Mouse (Mus musculus): ENCODE data around the gene Kcnh1. TPM values are rescaled to one million over a fixed set of nuclear protein-coding genes. Genes with fewer than 3 reads are reported as not detected.

Kcnh1 gene
- polyA plus RNA-seq, 1 experiment from 2014 or later = 0.88 TPM

DNA sequence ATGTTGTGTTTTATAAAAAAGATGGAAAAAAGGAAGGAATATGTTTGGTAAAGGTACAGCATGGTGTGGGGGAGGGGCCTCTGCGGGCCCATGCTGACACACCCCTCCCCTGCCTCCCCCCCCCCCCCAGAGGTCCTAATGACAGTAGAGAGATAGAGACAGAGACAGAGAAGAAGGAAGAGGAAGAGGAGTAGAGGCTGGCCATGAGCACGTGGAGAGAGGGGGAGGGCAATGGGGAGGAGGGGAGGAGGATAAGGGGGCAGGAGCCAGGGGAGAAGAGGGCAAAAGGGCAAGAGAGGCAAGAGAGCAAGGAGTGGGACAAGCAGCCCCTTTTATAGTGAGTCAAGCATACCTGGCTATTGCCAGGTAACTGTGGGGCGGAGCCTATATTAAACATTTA lies 123.5 kb downstream of the Kcnh1 start:
- Histone ChIP-seq H3K27ac (ENCODE audit: low read depth, low read length) (no peak overlapping the region), H3K4me2 (ENCODE audit: low read length) (no peak overlapping the region), H3K36me3 (ENCODE audit: control insufficient read depth, insufficient read depth, low read length) (no peaks in the 10 kb centered on the region), H3K27me3 (replicated peaks; ENCODE audit: control insufficient read depth, insufficient read depth, low read length) (no peaks in the 10 kb centered on the region), H3K4me1 (ENCODE audit: control insufficient read depth, insufficient read depth, low read length) (peaks cover 5% of the 10 kb centered on the region; the same call in 1 of the 2 replicates), H3K4me3 (ENCODE audit: low read depth, low read length) (no peak overlapping the region), H3K9ac (ENCODE audit: low read length) (no peak overlapping the region), H3K9me3 (replicated peaks; ENCODE audit: control insufficient read depth, low read length) (no peaks in the 10 kb centered on the region)
- no peak for ATAC-seq
- DNase-seq (ENCODE audit: low spot score) = no peak
- whole genome bisulfite sequencing = 71% methylated on average over 3 of the region's 3 CpGs

DNA sequence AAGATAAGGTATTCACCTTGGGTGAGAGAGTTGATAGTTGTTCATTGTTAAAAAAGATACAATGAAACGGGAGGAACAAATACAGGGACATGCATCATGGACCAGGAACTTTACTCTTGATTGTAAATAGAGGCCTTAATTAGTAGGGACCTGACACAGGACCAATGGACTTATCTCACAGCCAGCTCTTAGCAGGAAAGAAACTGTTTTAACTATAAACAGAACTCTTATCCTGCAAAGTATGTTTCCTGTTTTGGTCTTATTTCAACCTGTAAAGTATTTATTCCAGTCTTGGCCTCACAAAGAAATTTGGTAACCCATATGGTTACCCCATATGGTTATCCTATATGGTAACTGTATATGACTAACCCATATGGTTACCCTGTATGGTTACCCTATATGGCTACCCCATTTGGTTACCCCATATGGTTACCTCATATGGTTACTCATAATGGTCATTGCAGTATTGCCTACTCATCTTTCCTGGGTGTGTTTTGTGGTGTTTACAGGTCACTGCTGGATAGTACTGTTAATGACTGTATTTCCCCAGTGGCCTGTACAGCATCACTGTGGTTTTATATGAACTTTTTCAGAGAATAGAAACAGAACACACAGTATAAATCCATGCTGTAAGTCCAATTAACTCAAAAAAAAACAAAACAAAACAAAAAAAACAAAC lies 125.0 kb downstream of the Kcnh1 start:
- H3K27ac ChIP-seq (ENCODE audit: low read depth, low read length) = no peak overlapping the region
- 15% methylated on average over 1 of the region's 1 CpGs for WGBS
- no peak for DNase-seq (ENCODE audit: low spot score)
- H3K9ac ChIP-seq (ENCODE audit: low read length) = no peak overlapping the region
- H3K4me3 ChIP-seq (ENCODE audit: low read depth, low read length) = no peak overlapping the region
- no peaks in the 10 kb centered on the region for H3K27me3 ChIP-seq (replicated peaks; ENCODE audit: control insufficient read depth, insufficient read depth, low read length)
- no peaks in the 10 kb centered on the region for H3K9me3 ChIP-seq (replicated peaks; ENCODE audit: control insufficient read depth, low read length)
- ATAC-seq = no peak
- H3K4me1 ChIP-seq (ENCODE audit: control insufficient read depth, insufficient read depth, low read length) = peaks cover 5% of the 10 kb centered on the region; the same call in 1 of the 2 replicates
- H3K4me2 ChIP-seq (ENCODE audit: low read length) = no peak overlapping the region
- H3K36me3 ChIP-seq (ENCODE audit: control insufficient read depth, insufficient read depth, low read length) = no peaks in the 10 kb centered on the region

DNA sequence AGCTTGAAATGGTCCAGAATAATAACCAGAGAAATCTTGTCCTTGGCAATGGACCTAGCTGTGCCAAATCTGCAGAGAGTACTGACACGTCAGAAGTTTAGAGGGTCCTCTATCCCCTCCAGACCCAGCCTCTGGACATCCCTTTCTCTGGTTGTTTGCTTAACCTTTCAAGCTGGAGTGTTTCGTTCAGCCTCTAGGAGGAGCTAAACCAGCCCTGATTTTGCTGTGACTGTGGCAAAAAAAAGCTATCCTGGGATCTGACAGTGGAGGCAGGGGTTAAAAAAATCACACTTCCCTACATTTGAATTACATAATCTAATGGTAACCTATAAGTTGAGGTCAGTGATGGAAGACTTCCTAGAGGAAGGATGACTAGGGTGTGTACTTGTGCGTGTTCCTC lies 133.6 kb downstream of the Kcnh1 start:
- no peak overlapping the region for H3K4me3 ChIP-seq (ENCODE audit: low read depth, low read length)
- no peak for DNase-seq (ENCODE audit: low spot score)
- no peaks in the 10 kb centered on the region for H3K36me3 ChIP-seq (ENCODE audit: control insufficient read depth, insufficient read depth, low read length)
- no peaks in the 10 kb centered on the region for H3K9me3 ChIP-seq (replicated peaks; ENCODE audit: control insufficient read depth, low read length)
- no peak overlapping the region for H3K27ac ChIP-seq (ENCODE audit: low read depth, low read length)
- H3K9ac ChIP-seq (ENCODE audit: low read length) = no peak overlapping the region
- no peak overlapping the region for H3K4me2 ChIP-seq (ENCODE audit: low read length)
- 72% methylated on average over 3 of the region's 3 CpGs for WGBS
- ATAC-seq = no peak
- no peaks in the 10 kb centered on the region for H3K27me3 ChIP-seq (replicated peaks; ENCODE audit: control insufficient read depth, insufficient read depth, low read length)
- no peaks in the 10 kb centered on the region; the same call in 1 of the 2 replicates for H3K4me1 ChIP-seq (ENCODE audit: control insufficient read depth, insufficient read depth, low read length)

DNA sequence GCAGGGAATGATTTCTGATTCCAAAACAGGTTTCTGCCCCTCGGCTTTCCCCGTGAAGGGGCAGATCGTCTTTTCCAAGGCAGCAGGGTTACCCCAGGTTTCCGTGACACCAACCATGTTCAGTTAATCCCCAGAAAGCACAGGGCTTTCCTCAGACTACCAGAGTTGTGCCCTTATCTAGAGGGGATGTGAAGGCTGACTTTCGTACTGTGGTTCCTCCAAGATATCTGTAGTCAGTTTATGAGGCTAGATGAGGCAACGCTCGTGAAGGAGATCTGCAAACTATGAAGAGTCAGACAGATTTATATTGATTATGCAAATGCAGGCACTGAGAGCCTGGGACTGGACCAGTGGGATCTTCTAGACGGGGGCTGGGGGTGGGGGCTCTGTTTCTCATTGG lies 136.5 kb downstream of the Kcnh1 start:
- WGBS = 88% methylated on average over 8 of the region's 8 CpGs
- ATAC-seq (no peak), DNase-seq (ENCODE audit: low spot score) (no peak)
- Histone ChIP-seq H3K27me3 (replicated peaks; ENCODE audit: control insufficient read depth, insufficient read depth, low read length) (no peaks in the 10 kb centered on the region), H3K9me3 (replicated peaks; ENCODE audit: control insufficient read depth, low read length) (no peaks in the 10 kb centered on the region), H3K27ac (ENCODE audit: low read depth, low read length) (no peak overlapping the region), H3K36me3 (ENCODE audit: control insufficient read depth, insufficient read depth, low read length) (no peaks in the 10 kb centered on the region), H3K4me3 (ENCODE audit: low read depth, low read length) (no peak overlapping the region), H3K9ac (ENCODE audit: low read length) (no peak overlapping the region), H3K4me2 (ENCODE audit: low read length) (no peak overlapping the region), H3K4me1 (ENCODE audit: control insufficient read depth, insufficient read depth, low read length) (no peaks in the 10 kb centered on the region; the same call in 1 of the 2 replicates)

DNA sequence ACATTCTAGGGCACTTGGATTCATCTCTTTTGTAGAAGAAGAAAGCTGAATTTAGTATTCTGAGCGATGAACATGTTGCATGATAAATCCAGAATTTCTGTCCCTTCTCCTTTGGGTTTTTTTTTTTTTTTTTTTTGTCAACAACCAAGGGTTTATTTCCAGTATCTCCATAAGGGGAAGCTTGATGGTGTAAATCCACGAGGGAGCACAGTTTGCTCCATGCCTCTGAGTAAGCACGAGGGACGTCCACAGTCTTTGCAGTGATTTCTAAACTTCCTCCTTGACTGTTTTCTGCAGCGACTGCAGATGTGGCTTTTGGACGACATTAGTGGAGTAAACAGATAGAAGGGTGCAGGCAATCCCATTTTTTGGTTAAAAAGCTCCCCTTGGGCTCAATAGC lies 140.6 kb downstream of the Kcnh1 start:
- H3K36me3 ChIP-seq (ENCODE audit: control insufficient read depth, insufficient read depth, low read length) = no peaks in the 10 kb centered on the region
- no peak overlapping the region for H3K4me3 ChIP-seq (ENCODE audit: low read depth, low read length)
- no peak overlapping the region for H3K9ac ChIP-seq (ENCODE audit: low read length)
- no peak overlapping the region for H3K27ac ChIP-seq (ENCODE audit: low read depth, low read length)
- 85% methylated on average over 6 of the region's 6 CpGs for WGBS
- no peaks in the 10 kb centered on the region for H3K9me3 ChIP-seq (replicated peaks; ENCODE audit: control insufficient read depth, low read length)
- H3K4me1 ChIP-seq (ENCODE audit: control insufficient read depth, insufficient read depth, low read length) = no peaks in the 10 kb centered on the region
- DNase-seq (ENCODE audit: low spot score) (no peak), ATAC-seq (no peak)
- H3K4me2 ChIP-seq (ENCODE audit: low read length) = no peak overlapping the region
- H3K27me3 ChIP-seq (replicated peaks; ENCODE audit: control insufficient read depth, insufficient read depth, low read length) = no peaks in the 10 kb centered on the region

DNA sequence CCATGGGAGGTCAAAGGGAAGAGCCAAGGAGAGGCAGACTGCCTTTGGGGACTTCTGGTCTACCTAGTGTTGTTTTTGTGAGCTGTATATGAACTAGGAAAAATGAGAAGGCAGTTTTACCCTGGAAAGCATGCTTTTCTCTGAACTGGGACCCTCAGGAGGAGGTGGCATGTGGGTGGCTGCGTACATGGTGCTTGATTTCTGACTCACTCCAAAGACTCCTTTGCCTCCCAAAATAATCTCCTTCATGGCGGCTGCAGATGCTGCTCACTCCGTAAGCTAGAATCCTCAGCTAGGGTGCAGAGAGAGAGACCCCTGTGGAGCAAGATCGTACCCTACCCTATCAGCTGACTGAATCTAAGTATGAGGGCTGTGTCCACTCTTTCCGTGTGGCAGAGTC lies 145.5 kb downstream of the Kcnh1 start:
- DNase-seq (ENCODE audit: low spot score) = no peak
- no peaks in the 10 kb centered on the region for H3K36me3 ChIP-seq (ENCODE audit: control insufficient read depth, insufficient read depth, low read length)
- H3K9ac ChIP-seq (ENCODE audit: low read length) = no peak overlapping the region
- H3K4me3 ChIP-seq (ENCODE audit: low read depth, low read length) = no peak overlapping the region
- H3K4me2 ChIP-seq (ENCODE audit: low read length) = no peak overlapping the region
- H3K27me3 ChIP-seq (replicated peaks; ENCODE audit: control insufficient read depth, insufficient read depth, low read length) = no peaks in the 10 kb centered on the region
- WGBS = 94% methylated on average over 5 of the region's 5 CpGs
- 0 out of 2 replicates have a peak, but pooled peaks cover 3% of the 10 kb centered on the region for H3K9me3 ChIP-seq (replicated peaks; ENCODE audit: control insufficient read depth, low read length)
- H3K4me1 ChIP-seq (ENCODE audit: control insufficient read depth, insufficient read depth, low read length) = no peaks in the 10 kb centered on the region
- ATAC-seq = no peak
- no peak overlapping the region for H3K27ac ChIP-seq (ENCODE audit: low read depth, low read length)

DNA sequence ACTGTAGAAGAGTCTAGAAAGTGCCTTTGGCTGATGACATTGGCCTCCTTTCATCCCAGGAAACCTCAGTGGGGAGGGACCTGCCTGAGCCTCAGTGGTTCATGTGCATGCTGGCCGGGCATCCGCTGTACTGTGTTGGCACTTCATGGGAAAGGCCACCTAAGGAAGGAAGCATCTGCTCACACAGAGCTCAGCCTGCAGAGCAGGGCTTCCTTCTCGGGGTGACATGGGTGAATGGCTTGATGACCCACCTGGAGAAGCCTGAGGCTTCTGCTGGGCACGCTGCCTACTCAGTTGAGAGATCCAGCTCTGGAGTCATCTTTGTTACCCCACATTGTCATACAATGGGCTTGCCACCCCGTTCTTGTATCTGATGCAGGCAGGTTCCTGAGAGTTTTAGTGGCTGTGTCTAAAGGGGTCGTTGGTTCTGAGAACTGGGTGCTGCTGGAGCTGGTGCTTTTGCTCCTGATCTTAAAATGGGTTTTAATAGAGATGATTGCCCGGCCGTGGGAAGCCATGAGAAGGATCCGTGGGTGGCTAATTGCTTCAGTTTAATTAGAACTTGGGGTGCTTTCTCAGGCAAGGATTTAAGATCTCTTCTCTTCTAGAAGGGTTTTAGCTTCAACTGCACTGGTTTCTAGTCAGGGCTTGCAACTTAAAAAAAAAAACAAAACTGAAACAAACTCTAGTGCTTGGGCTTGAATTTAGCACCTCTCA lies 148.9 kb downstream of the Kcnh1 start:
- H3K4me1 ChIP-seq (ENCODE audit: control insufficient read depth, insufficient read depth, low read length) = no peaks in the 10 kb centered on the region
- no peak overlapping the region for H3K4me2 ChIP-seq (ENCODE audit: low read length)
- H3K36me3 ChIP-seq (ENCODE audit: control insufficient read depth, insufficient read depth, low read length) = no peaks in the 10 kb centered on the region
- H3K4me3 ChIP-seq (ENCODE audit: low read depth, low read length) = no peak overlapping the region
- H3K27me3 ChIP-seq (replicated peaks; ENCODE audit: control insufficient read depth, insufficient read depth, low read length) = no peaks in the 10 kb centered on the region
- no peak overlapping the region for H3K9ac ChIP-seq (ENCODE audit: low read length)
- H3K27ac ChIP-seq (ENCODE audit: low read depth, low read length) = no peak overlapping the region
- no peak for DNase-seq (ENCODE audit: low spot score)
- H3K9me3 ChIP-seq (replicated peaks; ENCODE audit: control insufficient read depth, low read length) = 0 out of 2 replicates have a peak, but pooled peaks cover 3% of the 10 kb centered on the region
- no peak for ATAC-seq
- 73% methylated on average over 9 of the region's 9 CpGs for WGBS

DNA sequence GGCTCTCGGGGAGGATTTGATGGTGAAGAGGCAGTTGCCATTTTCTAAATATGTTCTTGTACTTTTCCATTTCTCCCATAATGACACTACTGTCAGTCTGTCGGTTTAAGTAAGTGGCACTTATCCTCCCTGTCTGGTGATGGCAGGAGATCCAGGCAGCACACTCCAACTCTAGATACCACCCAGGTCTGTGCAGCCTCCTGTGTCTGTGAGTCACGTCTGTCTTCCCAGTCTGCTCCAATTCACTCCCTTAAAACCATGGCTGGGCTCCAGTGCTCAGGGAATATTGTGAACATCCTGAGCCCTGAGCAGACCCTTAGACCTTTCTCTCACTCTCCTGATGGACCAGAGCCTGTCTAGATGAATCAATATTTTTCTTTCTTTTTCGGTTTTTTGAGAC lies 151.2 kb downstream of the Kcnh1 start:
- Histone ChIP-seq H3K27me3 (replicated peaks; ENCODE audit: control insufficient read depth, insufficient read depth, low read length) (no peaks in the 10 kb centered on the region), H3K27ac (ENCODE audit: low read depth, low read length) (no peak overlapping the region), H3K9me3 (replicated peaks; ENCODE audit: control insufficient read depth, low read length) (0 out of 2 replicates have a peak, but pooled peaks cover 3% of the 10 kb centered on the region), H3K36me3 (ENCODE audit: control insufficient read depth, insufficient read depth, low read length) (no peaks in the 10 kb centered on the region), H3K4me2 (ENCODE audit: low read length) (no peak overlapping the region), H3K4me3 (ENCODE audit: low read depth, low read length) (no peak overlapping the region), H3K4me1 (ENCODE audit: control insufficient read depth, insufficient read depth, low read length) (no peaks in the 10 kb centered on the region), H3K9ac (ENCODE audit: low read length) (no peak overlapping the region)
- ATAC-seq = no peak
- 84% methylated on average over 4 of the region's 4 CpGs for WGBS
- DNase-seq (ENCODE audit: low spot score) = no peak

DNA sequence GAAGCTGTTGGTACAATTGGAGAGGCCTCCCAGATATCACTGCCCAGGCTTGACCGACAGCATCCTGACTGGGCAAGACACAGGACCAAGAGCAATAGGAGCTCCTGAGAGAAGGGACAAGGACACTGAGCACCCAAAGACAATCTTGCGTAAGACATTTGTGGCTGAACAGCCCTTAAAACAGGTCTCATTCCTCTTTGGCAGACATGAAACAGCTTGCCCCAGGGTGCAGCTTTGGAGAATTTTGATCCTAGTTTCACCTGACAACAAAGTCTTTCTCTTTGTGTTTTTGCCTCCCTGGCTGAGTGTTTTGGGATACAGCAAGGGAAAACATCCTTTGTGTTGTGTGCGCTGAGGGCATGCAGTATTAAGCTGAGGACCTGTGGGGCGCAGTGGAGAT lies 153.4 kb downstream of the Kcnh1 start:
- Histone ChIP-seq H3K4me3 (ENCODE audit: low read depth, low read length) (no peak overlapping the region), H3K27me3 (replicated peaks; ENCODE audit: control insufficient read depth, insufficient read depth, low read length) (no peaks in the 10 kb centered on the region), H3K4me1 (ENCODE audit: control insufficient read depth, insufficient read depth, low read length) (no peaks in the 10 kb centered on the region), H3K9me3 (replicated peaks; ENCODE audit: control insufficient read depth, low read length) (no peaks in the 10 kb centered on the region), H3K36me3 (ENCODE audit: control insufficient read depth, insufficient read depth, low read length) (no peaks in the 10 kb centered on the region), H3K4me2 (ENCODE audit: low read length) (no peak overlapping the region), H3K27ac (ENCODE audit: low read depth, low read length) (no peak overlapping the region), H3K9ac (ENCODE audit: low read length) (no peak overlapping the region)
- DNase-seq (ENCODE audit: low spot score) = no peak
- 92% methylated on average over 4 of the region's 4 CpGs for WGBS
- ATAC-seq = no peak

Data from forebrain, embryonic 14.5 days (tissue).